Mouse (Mus musculus) stomach, postnatal 0 days (tissue): ENCODE measurements around the gene Rpl15. TPM values are rescaled to one million over a fixed set of nuclear protein-coding genes. Genes with fewer than 3 reads are reported as not detected.

ENCODE experiments used
- ATAC-seq: fragments of 200-750 bp; cut with Nextera tagmentation; 2 replicates; pipeline ENCODE4 v1.8.0; 2017; ENCODE audit not compliant: low FRiP score, low TSS enrichment
- DNase-seq: peaks from one replicate; pipeline ENCODE4 v3.0.0-alpha.2; 2016; ENCODE audit warnings: low spot score
- H3K27ac ChIP-seq: fragments of 300-500 bp; sonication (generic); replicated peaks from 2 replicates; pipeline ENCODE4 v1.5.1; 2014; ENCODE audit warnings: mild to moderate bottlenecking, control low read depth
- H3K27me3 ChIP-seq: fragments of 300-500 bp; sonication (generic); 2 replicates; pipeline ENCODE4 v1.6.1; 2014; ENCODE audit warnings: low read length; ENCODE audit not compliant: control insufficient read depth, insufficient read depth
- H3K36me3 ChIP-seq: fragments of 300-500 bp; sonication (generic); 2 replicates; pipeline ENCODE4 v1.6.1; 2014; ENCODE audit warnings: low read length, mixed read lengths; ENCODE audit not compliant: control insufficient read depth, insufficient read depth
- H3K4me1 ChIP-seq: fragments of 300-500 bp; sonication (generic); replicated peaks from 2 replicates; pipeline ENCODE4 v1.6.1; 2014; ENCODE audit warnings: antibody characterized with exemption; ENCODE audit not compliant: control insufficient read depth, insufficient read depth
- H3K4me2 ChIP-seq: fragments of 300-500 bp; sonication (generic); replicated peaks from 2 replicates; pipeline ENCODE4 v1.6.1; 2014; ENCODE audit warnings: low read depth, mild to moderate bottlenecking, control low read depth, moderate library complexity
- H3K4me3 ChIP-seq: fragments of 300-500 bp; sonication (generic); 2 replicates; pipeline ENCODE4 v1.5.1; 2014; ENCODE audit warnings: low read depth, low read length, control low read depth
- H3K9ac ChIP-seq: fragments of 300-500 bp; sonication (generic); 2 replicates; pipeline ENCODE4 v1.6.1; 2014; ENCODE audit warnings: mild to moderate bottlenecking, low read length, control low read depth, mixed read lengths
- H3K9me3 ChIP-seq: fragments of 300-500 bp; sonication (generic); 2 replicates; pipeline ENCODE4 v1.6.1; 2016; ENCODE audit warnings: low read length; ENCODE audit not compliant: control insufficient read depth
- CTCF ChIP-seq: IDR thresholded peaks from 2 replicates; pipeline ENCODE4 v1.5.1; 2016; ENCODE audit warnings: antibody characterized with exemption, low read depth, mild to moderate bottlenecking, moderate library complexity
- EP300 ChIP-seq: optimal IDR thresholded peaks from 2 replicates; pipeline ENCODE3; 2016; ENCODE audit warnings: antibody characterized with exemption
- WGBS: fragments of 180-500 bp; shearing (Covaris S2); extraction: QIAGEN DNeasy Blood & Tissue Kit; methylation state at CpG from one replicate; pipeline ENCODE4 v1.1.7; 2014; 5-methylcytosine and 5-hydroxymethylcytosine counted together
- polyA plus RNA-seq: library from polyadenylated mRNA; unstranded; fragments of >200 nt; fragmentation: Nextera tagmentation; extraction: Ambion mirVana; gene quantifications from 2 replicates; pipeline ENCODE4 v1.2.1, GENCODE M21; 2015

Rpl15 gene
- polyA plus RNA-seq, result 372 and 389 TPM in 2 replicates

- H3K4me2 ChIP-seq, result peak within 1 kb of the TSS; percentile 63
- ATAC-seq, result peak; percentile 100
- peak; percentile 99 for DNase-seq
- peak within 1 kb of the TSS; percentile 90 for H3K27ac ChIP-seq
- no peaks in the 10 kb centered on the region for H3K27me3 ChIP-seq
- WGBS, result 1% methylated on average over 70 of the region's 78 CpGs
- peak within 1 kb of the TSS; percentile 98 for H3K9ac ChIP-seq
- no peaks in the 10 kb centered on the region for H3K4me1 ChIP-seq
- H3K9me3 ChIP-seq, result no peaks in the 10 kb centered on the region
- no peak for TF ChIP-seq EP300
- H3K4me3 ChIP-seq, result peak within 1 kb of the TSS; percentile 94
- no peaks in the 10 kb centered on the region for H3K36me3 ChIP-seq
Measured at GRCm38 (mm10) chr14:18270529-18271441, at the start of gene Rpl15, which contains the start of gene Nkiras1. Gene Rpl15, minus strand, starts transcription at chr14:18271391. Gene Nkiras1, plus strand, starts transcription at chr14:18271136.

GRCm38 (mm10) chr14:18317457-18318411, 46.5 kb upstream of the Rpl15 start:
- DNase-seq (no peak), ATAC-seq (no peak)
- Histone ChIP-seq H3K4me2 (no peak overlapping the region), H3K4me3 (no peak overlapping the region), H3K9me3 (no peaks in the 10 kb centered on the region), H3K4me1 (no peaks in the 10 kb centered on the region), H3K36me3 (no peaks in the 10 kb centered on the region; the same call in 1 of the 2 replicates), H3K27me3 (no peaks in the 10 kb centered on the region), H3K9ac (no peak overlapping the region), H3K27ac (no peak overlapping the region)
- TF ChIP-seq CTCF, result no peak
- TF ChIP-seq EP300, result no peak
- WGBS, result 68% methylated on average over 11 of the region's 11 CpGs

- TF ChIP-seq CTCF, result no peak
- TF ChIP-seq EP300, result no peak
- ATAC-seq (no peak), DNase-seq (no peak)
- 80% methylated on average over 5 of the region's 5 CpGs for WGBS
- Histone ChIP-seq H3K27me3 (no peaks in the 10 kb centered on the region), H3K4me2 (no peak overlapping the region), H3K9ac (no peak overlapping the region), H3K27ac (no peak overlapping the region), H3K36me3 (no peaks in the 10 kb centered on the region), H3K4me3 (no peak overlapping the region), H3K4me1 (no peaks in the 10 kb centered on the region), H3K9me3 (no peaks in the 10 kb centered on the region)
Measured at GRCm38 (mm10) chr14:18304165-18304564, 33.0 kb upstream of the Rpl15 start.

GRCm38 (mm10) chr14:18303262-18303661, 32.1 kb upstream of the Rpl15 start:
- WGBS, result 68% methylated on average over 4 of the region's 4 CpGs
- H3K27ac ChIP-seq, result no peak overlapping the region
- no peaks in the 10 kb centered on the region for H3K36me3 ChIP-seq
- H3K9me3 ChIP-seq, result no peaks in the 10 kb centered on the region
- ATAC-seq (no peak), DNase-seq (no peak)
- H3K4me2 ChIP-seq, result no peak overlapping the region
- no peaks in the 10 kb centered on the region for H3K27me3 ChIP-seq
- H3K4me1 ChIP-seq, result no peaks in the 10 kb centered on the region
- H3K4me3 ChIP-seq, result no peak overlapping the region
- no peak overlapping the region for H3K9ac ChIP-seq
- TF ChIP-seq CTCF (no peak), EP300 (no peak)

GRCm38 (mm10) chr14:18302750-18303149, 31.6 kb upstream of the Rpl15 start:
- WGBS, result 53% methylated on average over 3 of the region's 3 CpGs
- no peaks in the 10 kb centered on the region for H3K9me3 ChIP-seq
- no peak overlapping the region for H3K9ac ChIP-seq
- H3K27ac ChIP-seq, result no peak overlapping the region
- H3K4me1 ChIP-seq, result no peaks in the 10 kb centered on the region
- H3K27me3 ChIP-seq, result no peaks in the 10 kb centered on the region
- no peak for TF ChIP-seq EP300
- TF ChIP-seq CTCF, result no peak
- DNase-seq (no peak), ATAC-seq (no peak)
- no peaks in the 10 kb centered on the region for H3K36me3 ChIP-seq
- no peak overlapping the region for H3K4me2 ChIP-seq
- no peak overlapping the region for H3K4me3 ChIP-seq
